Mouse (Mus musculus): ENCODE results near the gene Slc9a9. TPM values are rescaled to one million over a fixed set of nuclear protein-coding genes. Genes with fewer than 3 reads are reported as not detected.

Slc9a9 gene
- polyA plus RNA-seq, 1 experiment from 2014 or later = 8.5 TPM

- no peak overlapping the region for H3K27ac ChIP-seq (ENCODE audit: low read depth, low read length)
- no peak overlapping the region for H3K9ac ChIP-seq (replicated peaks; ENCODE audit: low read depth, low read length)
- no peaks in the 10 kb centered on the region for H3K27me3 ChIP-seq (ENCODE audit: control insufficient read depth, insufficient read depth, low read length)
- no peaks in the 10 kb centered on the region for H3K9me3 ChIP-seq (ENCODE audit: control insufficient read depth, low read length)
- 21% methylated on average over 1 of the region's 1 CpGs for WGBS
- no peaks in the 10 kb centered on the region for H3K36me3 ChIP-seq (ENCODE audit: control insufficient read depth, insufficient read depth, low read length)
- no peaks in the 10 kb centered on the region for H3K4me1 ChIP-seq (ENCODE audit: control insufficient read depth, insufficient read depth, low read length)
- no peak overlapping the region for H3K4me3 ChIP-seq (ENCODE audit: low read depth, low read length)
- H3K4me2 ChIP-seq (ENCODE audit: low read depth, low read length) = no peak overlapping the region
- ATAC-seq (ENCODE audit: low read depth) = no peak
These were observed 19.7 kb upstream of the Slc9a9 start for GRCm38 (mm10) chr9:94649991-94650390.

GRCm38 (mm10) chr9:94653198-94653597, 16.5 kb upstream of the Slc9a9 start:
- no peaks in the 10 kb centered on the region for H3K9me3 ChIP-seq (ENCODE audit: control insufficient read depth, low read length)
- no peaks in the 10 kb centered on the region for H3K27me3 ChIP-seq (ENCODE audit: control insufficient read depth, insufficient read depth, low read length)
- H3K36me3 ChIP-seq (ENCODE audit: control insufficient read depth, insufficient read depth, low read length) = no peaks in the 10 kb centered on the region
- H3K4me3 ChIP-seq (ENCODE audit: low read depth, low read length) = no peak overlapping the region
- no peaks in the 10 kb centered on the region for H3K4me1 ChIP-seq (ENCODE audit: control insufficient read depth, insufficient read depth, low read length)
- no peak overlapping the region for H3K27ac ChIP-seq (ENCODE audit: low read depth, low read length)
- no peak overlapping the region for H3K4me2 ChIP-seq (ENCODE audit: low read depth, low read length)
- WGBS = 86% methylated on average over 6 of the region's 6 CpGs
- no peak overlapping the region for H3K9ac ChIP-seq (replicated peaks; ENCODE audit: low read depth, low read length)
- ATAC-seq (ENCODE audit: low read depth) = no peak

- no peak overlapping the region for H3K27ac ChIP-seq (ENCODE audit: low read depth, low read length)
- H3K9ac ChIP-seq (replicated peaks; ENCODE audit: low read depth, low read length) = no peak overlapping the region
- no peaks in the 10 kb centered on the region for H3K4me1 ChIP-seq (ENCODE audit: control insufficient read depth, insufficient read depth, low read length)
- no peaks in the 10 kb centered on the region for H3K36me3 ChIP-seq (ENCODE audit: control insufficient read depth, insufficient read depth, low read length)
- no peak overlapping the region for H3K4me2 ChIP-seq (ENCODE audit: low read depth, low read length)
- WGBS = 82% methylated on average over 2 of the region's 2 CpGs
- H3K27me3 ChIP-seq (ENCODE audit: control insufficient read depth, insufficient read depth, low read length) = no peaks in the 10 kb centered on the region
- H3K9me3 ChIP-seq (ENCODE audit: control insufficient read depth, low read length) = no peaks in the 10 kb centered on the region
- ATAC-seq (ENCODE audit: low read depth) = no peak
- no peak overlapping the region for H3K4me3 ChIP-seq (ENCODE audit: low read depth, low read length)
These were observed 15.9 kb upstream of the Slc9a9 start for GRCm38 (mm10) chr9:94653827-94654226.

- Histone ChIP-seq H3K9me3 (ENCODE audit: control insufficient read depth, low read length) (no peaks in the 10 kb centered on the region), H3K9ac (replicated peaks; ENCODE audit: low read depth, low read length) (no peak overlapping the region), H3K36me3 (ENCODE audit: control insufficient read depth, insufficient read depth, low read length) (no peaks in the 10 kb centered on the region), H3K4me1 (ENCODE audit: control insufficient read depth, insufficient read depth, low read length) (no peaks in the 10 kb centered on the region), H3K4me2 (ENCODE audit: low read depth, low read length) (no peak overlapping the region), H3K4me3 (ENCODE audit: low read depth, low read length) (no peak overlapping the region), H3K27me3 (ENCODE audit: control insufficient read depth, insufficient read depth, low read length) (no peaks in the 10 kb centered on the region), H3K27ac (ENCODE audit: low read depth, low read length) (no peak overlapping the region)
- no peak for ATAC-seq (ENCODE audit: low read depth)
- WGBS = 79% methylated on average over 4 of the region's 4 CpGs
These were observed 13.4 kb upstream of the Slc9a9 start for GRCm38 (mm10) chr9:94656265-94656664.

GRCm38 (mm10) chr9:94659401-94660152, 10.1 kb upstream of the Slc9a9 start:
- WGBS = 78% methylated on average over 3 of the region's 3 CpGs
- no peaks in the 10 kb centered on the region for H3K4me1 ChIP-seq (ENCODE audit: control insufficient read depth, insufficient read depth, low read length)
- no peaks in the 10 kb centered on the region for H3K27me3 ChIP-seq (ENCODE audit: control insufficient read depth, insufficient read depth, low read length)
- no peaks in the 10 kb centered on the region for H3K36me3 ChIP-seq (ENCODE audit: control insufficient read depth, insufficient read depth, low read length)
- no peak overlapping the region for H3K9ac ChIP-seq (replicated peaks; ENCODE audit: low read depth, low read length)
- no peak overlapping the region for H3K27ac ChIP-seq (ENCODE audit: low read depth, low read length)
- ATAC-seq (ENCODE audit: low read depth) = no peak
- no peak overlapping the region for H3K4me2 ChIP-seq (ENCODE audit: low read depth, low read length)
- H3K9me3 ChIP-seq (ENCODE audit: control insufficient read depth, low read length) = no peaks in the 10 kb centered on the region
- no peak overlapping the region for H3K4me3 ChIP-seq (ENCODE audit: low read depth, low read length)

- no peak overlapping the region for H3K9ac ChIP-seq (replicated peaks; ENCODE audit: low read depth, low read length)
- H3K9me3 ChIP-seq (ENCODE audit: control insufficient read depth, low read length) = no peaks in the 10 kb centered on the region
- H3K4me1 ChIP-seq (ENCODE audit: control insufficient read depth, insufficient read depth, low read length) = no peaks in the 10 kb centered on the region
- no peak overlapping the region for H3K4me2 ChIP-seq (ENCODE audit: low read depth, low read length)
- no peak for ATAC-seq (ENCODE audit: low read depth)
- WGBS = 0% methylated on average over 2 of the region's 2 CpGs
- no peak overlapping the region for H3K4me3 ChIP-seq (ENCODE audit: low read depth, low read length)
- H3K36me3 ChIP-seq (ENCODE audit: control insufficient read depth, insufficient read depth, low read length) = no peaks in the 10 kb centered on the region
- no peaks in the 10 kb centered on the region for H3K27me3 ChIP-seq (ENCODE audit: control insufficient read depth, insufficient read depth, low read length)
- no peak overlapping the region for H3K27ac ChIP-seq (ENCODE audit: low read depth, low read length)
These were observed 7.9 kb upstream of the Slc9a9 start for GRCm38 (mm10) chr9:94661768-94662167.

- H3K4me3 ChIP-seq (ENCODE audit: low read depth, low read length) = no peak overlapping the region
- 90% methylated on average over 4 of the region's 4 CpGs for WGBS
- H3K27me3 ChIP-seq (ENCODE audit: control insufficient read depth, insufficient read depth, low read length) = no peaks in the 10 kb centered on the region
- H3K36me3 ChIP-seq (ENCODE audit: control insufficient read depth, insufficient read depth, low read length) = no peaks in the 10 kb centered on the region
- no peak overlapping the region for H3K27ac ChIP-seq (ENCODE audit: low read depth, low read length)
- no peaks in the 10 kb centered on the region for H3K9me3 ChIP-seq (ENCODE audit: control insufficient read depth, low read length)
- no peak overlapping the region for H3K4me2 ChIP-seq (ENCODE audit: low read depth, low read length)
- no peaks in the 10 kb centered on the region for H3K4me1 ChIP-seq (ENCODE audit: control insufficient read depth, insufficient read depth, low read length)
- no peak overlapping the region for H3K9ac ChIP-seq (replicated peaks; ENCODE audit: low read depth, low read length)
- no peak for ATAC-seq (ENCODE audit: low read depth)
These were observed 4.5 kb upstream of the Slc9a9 start for GRCm38 (mm10) chr9:94665248-94665647.

GRCm38 (mm10) chr9:94668589-94668988, 1.1 kb upstream of the Slc9a9 start:
- ATAC-seq (ENCODE audit: low read depth) = no peak
- H3K27me3 ChIP-seq (ENCODE audit: control insufficient read depth, insufficient read depth, low read length) = no peaks in the 10 kb centered on the region
- H3K4me2 ChIP-seq (ENCODE audit: low read depth, low read length) = no peak overlapping the region
- H3K9me3 ChIP-seq (ENCODE audit: control insufficient read depth, low read length) = no peaks in the 10 kb centered on the region
- no peak overlapping the region for H3K27ac ChIP-seq (ENCODE audit: low read depth, low read length)
- H3K4me3 ChIP-seq (ENCODE audit: low read depth, low read length) = no peak overlapping the region
- no peaks in the 10 kb centered on the region for H3K36me3 ChIP-seq (ENCODE audit: control insufficient read depth, insufficient read depth, low read length)
- WGBS = 53% methylated on average over 7 of the region's 7 CpGs
- no peaks in the 10 kb centered on the region for H3K4me1 ChIP-seq (ENCODE audit: control insufficient read depth, insufficient read depth, low read length)
- H3K9ac ChIP-seq (replicated peaks; ENCODE audit: low read depth, low read length) = no peak overlapping the region

- peak overlapping the region; percentile 55; the same call in 1 of the 2 replicates for H3K4me3 ChIP-seq (ENCODE audit: low read depth, low read length)
- peak overlapping the region; percentile 51; the same call in 1 of the 2 replicates for H3K9ac ChIP-seq (replicated peaks; ENCODE audit: low read depth, low read length)
- no peaks in the 10 kb centered on the region for H3K9me3 ChIP-seq (ENCODE audit: control insufficient read depth, low read length)
- no peak for ATAC-seq (ENCODE audit: low read depth)
- peak overlapping the region; percentile 84 for H3K4me2 ChIP-seq (ENCODE audit: low read depth, low read length)
- no peaks in the 10 kb centered on the region for H3K4me1 ChIP-seq (ENCODE audit: control insufficient read depth, insufficient read depth, low read length)
- no peaks in the 10 kb centered on the region for H3K36me3 ChIP-seq (ENCODE audit: control insufficient read depth, insufficient read depth, low read length)
- no peak overlapping the region; the same call in 1 of the 2 replicates for H3K27ac ChIP-seq (ENCODE audit: low read depth, low read length)
- no peaks in the 10 kb centered on the region for H3K27me3 ChIP-seq (ENCODE audit: control insufficient read depth, insufficient read depth, low read length)
These were observed 995 bp downstream of the Slc9a9 start for GRCm38 (mm10) chr9:94670704-94671103.
